Mouse (Mus musculus): ENCODE measurements around the gene Cldn15. TPM values are rescaled to one million over a fixed set of nuclear protein-coding genes. Genes with fewer than 3 reads are reported as not detected.

The Cldn15 gene
- 23.7 and 29.5 TPM in 2 replicates for polyA plus RNA-seq (2012; rRNA removed)

DNA sequence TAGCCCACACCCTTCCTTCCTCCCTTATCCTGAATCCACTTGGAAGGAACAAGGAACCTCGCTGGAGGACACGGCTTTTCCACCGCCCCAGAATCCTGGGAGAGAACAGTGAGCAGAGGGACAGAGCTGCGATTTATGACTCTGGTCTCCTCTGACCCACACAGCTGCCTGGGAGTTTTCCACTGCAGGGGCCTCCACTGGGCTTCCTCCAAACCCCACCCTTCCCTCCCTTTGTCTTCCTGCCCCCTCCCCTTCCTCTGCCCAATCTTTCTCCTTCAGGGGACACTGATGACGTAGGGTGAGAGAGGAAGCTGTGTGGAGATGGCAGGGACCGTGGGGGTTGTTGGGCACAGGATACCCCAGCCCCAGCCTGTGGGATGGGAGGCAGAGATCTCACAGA is at the start of gene Cldn15:
Cldn15 (plus strand) TSS at position 286 of the 400 bp plus-strand sequence.

DNA sequence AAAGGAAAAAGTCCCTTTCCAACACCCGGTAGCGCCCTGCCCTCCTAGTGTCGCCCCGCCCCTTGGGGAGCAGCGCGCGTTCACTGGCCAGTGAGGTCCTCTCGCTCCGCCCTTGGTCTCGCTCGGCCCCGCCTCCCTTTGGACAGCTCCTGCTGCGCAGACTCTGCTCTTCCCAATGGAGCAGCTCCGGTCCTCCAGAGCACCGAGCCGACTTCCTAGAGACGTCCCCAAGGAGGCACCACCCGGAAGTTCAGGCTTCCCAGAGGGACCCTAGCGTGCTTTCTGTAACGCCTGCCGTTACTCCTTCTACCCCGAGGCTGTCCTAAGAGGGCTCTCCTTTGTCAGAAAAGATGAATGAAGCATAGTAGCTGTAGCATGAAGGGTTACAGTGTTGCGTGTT is 13.4 kb upstream of the Cldn15 start, which contains the start of gene Fis1:
Fis1 (plus strand) TSS at position 261 of the 400 bp plus-strand sequence.

DNA sequence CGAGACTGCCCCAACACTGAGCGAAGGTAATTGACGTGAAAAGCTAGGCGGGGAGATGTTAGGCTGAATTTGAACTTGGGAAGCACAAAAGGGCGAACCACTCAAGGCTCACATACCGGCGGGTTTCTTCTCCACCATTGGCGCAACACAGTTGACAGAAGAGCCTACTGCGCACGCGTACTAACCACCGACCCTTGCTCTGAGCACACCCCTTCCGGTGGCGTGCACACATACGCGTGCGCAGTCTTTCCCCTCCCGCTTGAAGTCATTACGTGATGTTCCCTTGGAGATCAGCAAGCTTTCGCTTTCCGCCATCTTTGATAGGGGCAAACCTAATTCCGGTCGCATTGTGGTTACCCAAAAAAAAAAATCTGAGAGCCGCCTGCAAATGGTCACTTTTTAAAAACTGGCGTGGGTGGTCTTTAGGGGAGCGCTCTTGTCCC is 20.3 kb downstream of the Cldn15 start, which contains the start of gene Plod3:
Plod3 (plus strand) TSS at position 325 of the 443 bp plus-strand sequence.

DNA sequence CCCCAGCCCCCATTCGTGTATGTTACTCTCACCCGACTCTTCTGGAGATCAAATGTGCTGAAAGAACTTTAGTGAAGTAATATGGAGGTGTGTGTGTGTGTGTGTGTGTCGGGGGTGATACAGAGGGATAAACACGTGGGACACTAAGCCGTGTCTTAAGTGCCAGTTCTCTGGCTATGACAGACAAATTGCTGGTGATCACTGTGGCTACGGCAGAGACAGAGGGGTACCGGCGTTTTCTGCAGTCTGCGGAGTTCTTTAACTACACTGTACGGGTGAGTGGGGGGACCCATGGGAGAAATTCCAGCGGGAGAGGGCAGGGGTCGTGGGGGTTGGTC is 21.5 kb downstream of the Cldn15 start, which contains the start of gene Znhit1:
Znhit1 (minus strand) TSS at position 88 of the 338 bp plus-strand sequence.

Other genes with a start within 250 kb of the Cldn15 start
- 26.5 and 36.6 TPM in 2 replicates for gene Col26a1, start 83.4 kb upstream of the Cldn15 start, polyA plus RNA-seq (2012; rRNA removed)
- gene Ift22, start 58.5 kb upstream of the Cldn15 start, polyA plus RNA-seq (2012; rRNA removed) = 13.1 and 17.5 TPM in 2 replicates
- gene Fis1, start 13.3 kb upstream of the Cldn15 start, polyA plus RNA-seq (2012; rRNA removed) = 171 and 185 TPM in 2 replicates
- gene Plod3, start 20.4 kb downstream of the Cldn15 start, polyA plus RNA-seq (2012; rRNA removed) = 93.0 and 109 TPM in 2 replicates
- 80.1 and 91.0 TPM in 2 replicates for gene Znhit1, start 21.4 kb downstream of the Cldn15 start, polyA plus RNA-seq (2012; rRNA removed)
- gene Vgf, start 59.8 kb downstream of the Cldn15 start, polyA plus RNA-seq (2012; rRNA removed) = 0.13 and 0.26 TPM in 2 replicates
- 44.5 and 48.4 TPM in 2 replicates for gene Ap1s1, start 79.5 kb downstream of the Cldn15 start, polyA plus RNA-seq (2012; rRNA removed)
- 8.6 TPM in 2 replicates for gene Serpine1, start 105.7 kb downstream of the Cldn15 start, polyA plus RNA-seq (2012; rRNA removed)
- 9.6 and 14.3 TPM in 2 replicates for gene Trim56, start 149.6 kb downstream of the Cldn15 start, polyA plus RNA-seq (2012; rRNA removed)
- gene Muc3, start 182.7 kb downstream of the Cldn15 start, polyA plus RNA-seq (2012; rRNA removed) = 0.29 and 0.32 TPM in 2 replicates
- gene Muc3a, start 245.8 kb downstream of the Cldn15 start, polyA plus RNA-seq (2012; rRNA removed) = 1.9 and 2.9 TPM in 2 replicates